Mouse (Mus musculus): Measurements from ENCODE around the gene Mrgprh.

GRCm38 (mm10) chr17:12915488-12915880, 39.6 kb downstream of the Mrgprh start, which contains the start of gene Tcp1:
- TF ChIP-seq POLR2A (IDR thresholded peaks at IDR 0.05; ENCODE audit: borderline replicate concordance, control insufficient read depth, low read depth, low read length) (no peak), CTCF (IDR thresholded peaks at IDR 0.05; ENCODE audit: control insufficient read depth, insufficient read depth, low read length) (no peak)
